Mouse (Mus musculus): ENCODE measurements around the gene Lman1l. TPM values are rescaled to one million over a fixed set of nuclear protein-coding genes. Genes with fewer than 3 reads are reported as not detected.

Lman1l gene
- polyA plus RNA-seq, 1 experiment from 2014 or later = not detected

GRCm38 (mm10) chr9:57650786-57651311 lies 30.3 kb upstream of the Lman1l start:
- no peak overlapping the region for H3K4me2 ChIP-seq (replicated peaks; ENCODE audit: low read depth)
- H3K36me3 ChIP-seq (ENCODE audit: control insufficient read depth, insufficient read depth) = no peaks in the 10 kb centered on the region
- no peak overlapping the region for H3K9ac ChIP-seq (ENCODE audit: low read depth, low read length)
- no peak overlapping the region; the same call in 1 of the 2 replicates for H3K27ac ChIP-seq (ENCODE audit: low read depth, low read length)
- no peak overlapping the region for H3K4me3 ChIP-seq (ENCODE audit: low read depth, low read length)
- WGBS = 33% methylated on average over 6 of the region's 6 CpGs
- peaks cover 8% of the 10 kb centered on the region for H3K4me1 ChIP-seq (replicated peaks; ENCODE audit: control insufficient read depth, insufficient read depth, low read length)
- no peaks in the 10 kb centered on the region for H3K9me3 ChIP-seq (ENCODE audit: control insufficient read depth)
- no peak for TF ChIP-seq CTCF (IDR thresholded peaks at IDR 0.05; ENCODE audit: low read depth)
- ATAC-seq = no peak
- no peaks in the 10 kb centered on the region for H3K27me3 ChIP-seq (replicated peaks; ENCODE audit: control insufficient read depth, insufficient read depth, low read length)

- Histone ChIP-seq H3K27ac (ENCODE audit: low read depth, low read length) (no peak overlapping the region), H3K4me2 (replicated peaks; ENCODE audit: low read depth) (no peak overlapping the region), H3K36me3 (ENCODE audit: control insufficient read depth, insufficient read depth) (no peaks in the 10 kb centered on the region), H3K4me3 (ENCODE audit: low read depth, low read length) (no peak overlapping the region), H3K9ac (ENCODE audit: low read depth, low read length) (no peak overlapping the region), H3K27me3 (replicated peaks; ENCODE audit: control insufficient read depth, insufficient read depth, low read length) (no peaks in the 10 kb centered on the region), H3K9me3 (ENCODE audit: control insufficient read depth) (no peaks in the 10 kb centered on the region), H3K4me1 (replicated peaks; ENCODE audit: control insufficient read depth, insufficient read depth, low read length) (peaks cover 8% of the 10 kb centered on the region)
- TF ChIP-seq CTCF (IDR thresholded peaks at IDR 0.05; ENCODE audit: low read depth) = no peak
- WGBS = 91% methylated on average over 6 of the region's 6 CpGs
- no peak for ATAC-seq
Measured at GRCm38 (mm10) chr9:57650130-57650785, 29.7 kb upstream of the Lman1l start.

GRCm38 (mm10) chr9:57647286-57648108 lies 26.9 kb upstream of the Lman1l start:
- TF ChIP-seq CTCF (IDR thresholded peaks at IDR 0.05; ENCODE audit: low read depth) = no peak
- Histone ChIP-seq H3K4me3 (ENCODE audit: low read depth, low read length) (no peak overlapping the region), H3K27me3 (replicated peaks; ENCODE audit: control insufficient read depth, insufficient read depth, low read length) (no peaks in the 10 kb centered on the region), H3K4me1 (replicated peaks; ENCODE audit: control insufficient read depth, insufficient read depth, low read length) (peaks cover 18% of the 10 kb centered on the region), H3K27ac (ENCODE audit: low read depth, low read length) (peak overlapping the region; percentile 0; the same call in 1 of the 2 replicates), H3K36me3 (ENCODE audit: control insufficient read depth, insufficient read depth) (no peaks in the 10 kb centered on the region), H3K9me3 (ENCODE audit: control insufficient read depth) (no peaks in the 10 kb centered on the region), H3K9ac (ENCODE audit: low read depth, low read length) (no peak overlapping the region), H3K4me2 (replicated peaks; ENCODE audit: low read depth) (0 out of 2 replicates have a peak overlapping the region, but pooled peaks have one; percentile 21)
- no peak for ATAC-seq
- 45% methylated on average over 4 of the region's 4 CpGs for WGBS

GRCm38 (mm10) chr9:57646551-57647103 lies 26.1 kb upstream of the Lman1l start:
- no peak for ATAC-seq
- Histone ChIP-seq H3K27ac (ENCODE audit: low read depth, low read length) (peak overlapping the region; percentile 0; the same call in 1 of the 2 replicates), H3K4me2 (replicated peaks; ENCODE audit: low read depth) (no peak overlapping the region), H3K9ac (ENCODE audit: low read depth, low read length) (no peak overlapping the region), H3K4me1 (replicated peaks; ENCODE audit: control insufficient read depth, insufficient read depth, low read length) (peaks cover 18% of the 10 kb centered on the region), H3K9me3 (ENCODE audit: control insufficient read depth) (no peaks in the 10 kb centered on the region), H3K4me3 (ENCODE audit: low read depth, low read length) (no peak overlapping the region), H3K36me3 (ENCODE audit: control insufficient read depth, insufficient read depth) (peaks cover 2% of the 10 kb centered on the region; the same call in 1 of the 2 replicates), H3K27me3 (replicated peaks; ENCODE audit: control insufficient read depth, insufficient read depth, low read length) (no peaks in the 10 kb centered on the region)
- 42% methylated on average over 12 of the region's 12 CpGs for whole genome bisulfite sequencing
- TF ChIP-seq CTCF (IDR thresholded peaks at IDR 0.05; ENCODE audit: low read depth) = no peak

- WGBS = 0% methylated on average over 79 of the region's 85 CpGs
- Histone ChIP-seq H3K36me3 (ENCODE audit: control insufficient read depth, insufficient read depth) (peaks cover 5% of the 10 kb centered on the region; the same call in 1 of the 2 replicates), H3K4me1 (replicated peaks; ENCODE audit: control insufficient read depth, insufficient read depth, low read length) (peaks cover 27% of the 10 kb centered on the region), H3K4me3 (ENCODE audit: low read depth, low read length) (peak overlapping the region; percentile 85), H3K27ac (ENCODE audit: low read depth, low read length) (peak overlapping the region; percentile 96), H3K27me3 (replicated peaks; ENCODE audit: control insufficient read depth, insufficient read depth, low read length) (no peaks in the 10 kb centered on the region), H3K9ac (ENCODE audit: low read depth, low read length) (peak overlapping the region; percentile 92), H3K4me2 (replicated peaks; ENCODE audit: low read depth) (peak overlapping the region; percentile 85), H3K9me3 (ENCODE audit: control insufficient read depth) (no peaks in the 10 kb centered on the region)
- peak; percentile 82 for ATAC-seq
- peak; percentile 97 for TF ChIP-seq CTCF (IDR thresholded peaks at IDR 0.05; ENCODE audit: low read depth)
Measured at GRCm38 (mm10) chr9:57644944-57645893, 24.6 kb upstream of the Lman1l start.

Measured in intestine, postnatal 0 days (tissue).